Mouse (Mus musculus): ENCODE measurements around the gene Cog6. TPM values are rescaled to one million over a fixed set of nuclear protein-coding genes. Genes with fewer than 3 reads are reported as not detected.

Gene Cog6
- total RNA-seq (2021) = 10 to 100 TPM; 32.8 to 36.3 TPM
- long read RNA-seq, experiment 1, transcript Cog6-201 (19 exons, 3,182 nt) = major isoform, 66 of 76 reads
- long read RNA-seq, experiment 1, partial matches to known transcripts = 2 of 76 reads
- long read RNA-seq, experiment 1, other reads (novel, unspliced or antisense) = 8 of 76 reads
- long read RNA-seq, experiment 2, transcript Cog6-201 (19 exons, 3,182 nt) = major isoform, 42 of 44 reads
- long read RNA-seq, experiment 2, partial matches to known transcripts = 0 of 44 reads
- long read RNA-seq, experiment 2, other reads (novel, unspliced or antisense) = 2 of 44 reads

- peak; percentile 63 to 87 for DNase-seq (ENCODE audit: low spot score in 2 of 2)
- intact Hi-C loops (cut with DNase I) = no loop called here
Measured at GRCm38 (mm10) chr3:53016436-53017340, at the start of gene Cog6. Gene Cog6 (minus strand): TSS chr3:53017237.

DNA sequence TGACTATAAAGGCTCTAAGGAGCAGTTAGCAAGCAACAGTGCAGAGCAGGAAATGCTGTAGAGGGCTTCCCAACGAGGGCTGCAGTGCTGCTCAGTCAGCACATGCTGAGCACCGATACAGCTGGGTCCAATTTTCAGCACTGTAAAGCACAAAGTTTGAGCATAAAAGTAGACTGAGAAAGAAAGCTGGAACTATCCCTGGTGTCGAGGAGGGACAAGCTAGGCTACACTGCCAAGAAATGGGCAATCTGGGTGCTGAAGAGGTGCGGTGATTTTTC lies 49.0 kb upstream of the Cog6 start:
- no peak for DNase-seq (ENCODE audit: low spot score in 2 of 2)
- intact Hi-C loops (cut with DNase I) = no loop called here

- DNase-seq (ENCODE audit: low spot score in 2 of 2) = no peak
- intact Hi-C loops (cut with DNase I) = no loop called here
Measured at GRCm38 (mm10) chr3:53065267-53066094, 48.4 kb upstream of the Cog6 start.

DNA sequence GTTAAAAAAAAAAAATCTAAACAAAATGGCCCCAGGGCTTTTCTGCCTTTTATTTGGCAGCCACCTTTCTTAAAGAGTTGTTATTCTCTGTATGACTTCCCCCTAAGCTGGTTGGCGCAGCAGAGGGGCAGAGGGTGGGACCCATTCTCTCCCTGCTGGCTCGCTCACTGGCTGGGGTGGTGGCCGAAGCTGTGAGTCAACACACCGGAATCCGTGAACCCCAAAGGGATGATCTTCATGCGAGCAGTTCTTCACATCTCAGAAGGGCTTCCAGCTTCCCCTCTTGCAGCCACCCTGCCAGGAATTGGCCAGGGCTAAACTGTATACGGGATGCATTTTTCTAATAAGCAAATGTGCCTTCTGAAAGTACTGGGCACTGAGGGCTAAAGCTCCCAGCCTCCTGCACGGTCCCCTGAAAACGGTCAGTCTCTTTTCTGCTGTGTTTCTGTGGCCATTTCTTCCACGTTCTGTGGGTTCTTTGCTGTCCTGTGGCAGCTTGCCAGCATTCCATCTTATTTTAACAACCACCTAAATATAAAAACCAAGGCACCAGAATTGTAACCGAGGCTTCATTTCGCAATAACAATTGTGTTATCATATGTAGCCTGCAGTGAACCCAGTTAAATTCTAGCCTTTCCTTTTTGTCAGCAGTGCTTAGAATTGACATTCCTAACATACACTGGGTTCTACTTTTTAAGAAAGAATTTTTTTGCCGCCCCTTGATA lies 46.5 kb upstream of the Cog6 start:
- intact Hi-C loops (cut with DNase I) = no loop called here
- DNase-seq (ENCODE audit: low spot score in 2 of 2) = no peak

GRCm38 (mm10) chr3:53059959-53060358 lies 42.9 kb upstream of the Cog6 start:
- intact Hi-C loops (cut with DNase I) = no loop called here

DNA sequence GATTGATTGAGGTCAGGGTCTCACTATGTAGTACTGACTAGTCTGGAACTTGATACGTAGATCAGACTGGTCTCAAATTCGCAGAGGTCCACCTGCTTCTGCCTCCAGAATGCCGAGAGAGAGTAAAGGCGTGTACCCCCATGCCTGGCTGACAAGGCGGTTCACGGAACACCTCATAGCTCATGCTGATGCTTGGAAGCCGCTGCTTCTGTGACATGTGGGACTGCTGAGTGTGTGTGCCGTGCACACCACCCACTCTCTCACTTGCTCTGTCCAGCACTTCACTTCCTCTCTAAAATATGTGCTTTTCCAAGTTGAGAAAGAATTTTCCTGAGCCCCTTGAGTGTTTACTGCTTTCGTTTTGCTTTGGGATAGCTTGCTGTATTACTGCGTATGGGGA lies 39.4 kb upstream of the Cog6 start:
- no peak for DNase-seq (ENCODE audit: low spot score in 2 of 2)
- intact Hi-C loops (cut with DNase I) = no loop called here

More at GRCm38 (mm10) chr3:53059959-53060358, 42.9 kb upstream of the Cog6 start:
- no peak for DNase-seq (ENCODE audit: low spot score in 2 of 2)

GRCm38 (mm10) chr3:53052385-53052784 lies 35.3 kb upstream of the Cog6 start:
- no peak for DNase-seq (ENCODE audit: low spot score in 2 of 2)
- intact Hi-C loops (cut with DNase I) = no loop called here

DNA sequence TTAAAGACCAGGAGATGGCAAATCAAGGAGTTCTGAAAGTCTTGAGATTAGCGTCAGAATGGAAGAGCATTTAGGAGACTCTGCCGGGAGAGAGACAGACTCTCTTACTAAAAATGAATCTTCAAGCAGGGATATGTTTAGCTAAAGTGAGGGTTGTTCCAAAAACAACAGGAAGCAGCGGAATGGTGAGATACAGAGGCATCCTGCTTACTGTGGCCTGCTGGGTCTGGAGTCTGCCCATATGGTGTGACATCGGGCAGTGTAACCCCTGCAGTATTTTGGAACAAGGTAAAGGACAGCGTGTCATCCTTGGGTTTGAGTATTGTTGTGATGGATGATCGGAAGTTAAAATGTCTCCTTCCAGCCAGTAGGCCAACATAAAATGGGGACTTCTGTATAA lies 29.3 kb upstream of the Cog6 start:
- intact Hi-C loops (cut with DNase I) = loop anchor here (10.0 kb wide), 1 partner anchor 118 kb away; no protein-coding TSS in a partner anchor

GRCm38 (mm10) chr3:53045697-53046096 lies 28.7 kb upstream of the Cog6 start:
- no peak for DNase-seq (ENCODE audit: low spot score in 2 of 2)
- intact Hi-C loops (cut with DNase I) = loop anchor here (10.0 kb wide), 1 partner anchor 119 kb away; no protein-coding TSS in a partner anchor

More for the DNA sequence above, 29.3 kb upstream of the Cog6 start:
- no peak for DNase-seq (ENCODE audit: low spot score in 2 of 2)

GRCm38 (mm10) chr3:53044682-53045299 lies 27.8 kb upstream of the Cog6 start:
- no peak for DNase-seq (ENCODE audit: low spot score in 2 of 2)
- intact Hi-C loops (cut with DNase I) = loop anchor here (5.0 to 10.0 kb wide), 2 partner anchors 120 to 213 kb away; no protein-coding TSS in a partner anchor

DNA sequence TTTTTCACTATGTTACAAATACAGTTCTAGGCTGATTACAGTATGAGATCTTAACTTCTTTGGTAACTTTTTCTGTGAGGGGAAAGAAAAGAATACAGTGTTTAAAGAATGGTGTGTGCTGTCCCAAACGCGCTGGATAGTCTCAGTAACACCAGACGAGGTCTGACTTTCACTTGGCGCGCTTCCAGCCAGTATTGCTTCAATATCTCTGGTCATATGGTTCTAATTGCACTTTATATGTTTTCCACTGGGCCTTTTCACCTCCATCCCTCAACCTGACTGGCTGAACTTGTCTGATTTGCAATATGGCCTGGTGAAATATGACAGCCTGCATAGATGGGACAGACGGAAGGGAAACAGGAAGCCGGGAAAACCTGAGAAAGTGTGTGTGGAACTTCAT lies 27.2 kb upstream of the Cog6 start:
- no peak for DNase-seq (ENCODE audit: low spot score in 2 of 2)
- intact Hi-C loops (cut with DNase I) = loop anchor here (5.0 to 10.0 kb wide), 2 partner anchors 121 to 213 kb away; no protein-coding TSS in a partner anchor

DNA sequence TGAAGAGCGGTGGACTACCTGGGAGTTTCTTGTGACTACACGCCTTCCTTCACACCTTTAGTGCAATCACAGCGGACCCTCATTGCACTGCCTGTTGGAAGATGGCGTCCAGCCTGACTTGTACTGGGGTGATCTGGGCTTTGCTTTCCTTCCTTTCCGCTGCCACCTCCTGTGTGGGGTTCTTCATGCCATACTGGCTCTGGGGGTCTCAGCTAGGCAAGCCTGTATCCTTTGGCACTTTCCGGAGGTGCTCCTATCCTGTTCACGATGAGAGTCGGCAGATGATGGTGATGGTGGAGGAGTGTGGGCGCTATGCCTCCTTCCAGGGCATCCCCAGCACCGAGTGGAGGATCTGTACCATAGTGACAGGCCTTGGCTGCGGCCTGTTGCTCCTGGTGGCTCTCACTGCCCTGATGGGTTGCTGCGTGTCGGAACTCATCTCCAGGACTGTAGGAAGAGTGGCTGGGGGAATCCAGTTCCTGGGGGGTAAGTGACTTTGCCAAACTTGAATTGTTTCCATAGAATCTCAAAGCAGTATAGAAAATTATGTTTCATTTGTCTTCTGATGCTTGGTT lies 26.3 kb upstream of the Cog6 start:
- intact Hi-C loops (cut with DNase I) = loop anchor here (5.0 to 10.0 kb wide), 2 partner anchors 122 to 214 kb away; no protein-coding TSS in a partner anchor
- no peak for DNase-seq (ENCODE audit: low spot score in 2 of 2)

GRCm38 (mm10) chr3:53042240-53042567 lies 25.2 kb upstream of the Cog6 start:
- intact Hi-C loops (cut with DNase I) = loop anchor here (5.0 to 10.0 kb wide), 2 partner anchors 123 to 215 kb away; no protein-coding TSS in a partner anchor
- no peak for DNase-seq (ENCODE audit: low spot score in 2 of 2)

DNA sequence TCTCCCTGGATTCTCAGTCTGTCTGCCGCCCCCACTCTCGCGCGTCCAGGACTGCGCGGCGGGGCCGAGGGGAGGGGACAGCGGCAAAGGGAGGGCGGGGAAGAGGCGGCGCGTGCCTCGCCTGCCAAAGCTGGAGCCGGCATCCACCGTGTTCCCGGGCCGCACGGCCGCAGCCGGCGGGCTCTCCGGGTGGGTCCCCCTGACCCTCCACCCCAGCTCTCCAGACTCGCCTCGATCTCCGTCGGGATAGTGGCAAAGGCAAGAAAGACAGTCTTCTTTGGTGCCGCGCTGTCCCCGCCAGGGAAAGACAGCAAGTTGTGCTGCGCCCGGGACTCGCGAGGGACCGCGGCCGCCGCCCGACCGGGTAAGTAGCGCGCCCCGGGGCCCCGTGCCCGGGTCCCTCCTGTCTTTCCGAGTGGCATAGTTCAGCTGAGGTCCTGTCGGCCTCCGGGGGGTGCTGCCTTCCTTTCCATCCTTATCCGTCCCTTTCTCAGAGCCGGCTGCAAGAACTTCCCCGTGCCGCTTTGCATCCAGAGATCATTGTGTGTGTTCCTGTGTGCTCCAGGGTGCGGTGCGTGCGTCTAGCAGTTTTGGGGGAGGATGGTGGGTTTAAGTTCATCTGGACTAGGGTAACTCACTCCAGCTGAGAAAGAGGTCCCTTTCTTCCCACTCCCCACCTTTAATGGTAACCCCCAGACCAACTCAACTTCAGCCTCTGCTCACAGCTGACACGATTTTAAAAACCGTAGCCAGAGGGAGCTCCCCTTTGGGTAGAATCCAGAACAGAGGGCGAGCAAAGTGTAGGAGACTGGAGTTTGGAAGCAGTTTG lies 24.6 kb upstream of the Cog6 start, which contains the start of gene Lhfp:
Gene Lhfp (plus strand): TSS at position 118 of the 829 bp plus-strand sequence.
- intact Hi-C loops (cut with DNase I) = loop anchor here (5.0 to 10.0 kb wide), 2 partner anchors 123 to 216 kb away; no protein-coding TSS in a partner anchor

DNA sequence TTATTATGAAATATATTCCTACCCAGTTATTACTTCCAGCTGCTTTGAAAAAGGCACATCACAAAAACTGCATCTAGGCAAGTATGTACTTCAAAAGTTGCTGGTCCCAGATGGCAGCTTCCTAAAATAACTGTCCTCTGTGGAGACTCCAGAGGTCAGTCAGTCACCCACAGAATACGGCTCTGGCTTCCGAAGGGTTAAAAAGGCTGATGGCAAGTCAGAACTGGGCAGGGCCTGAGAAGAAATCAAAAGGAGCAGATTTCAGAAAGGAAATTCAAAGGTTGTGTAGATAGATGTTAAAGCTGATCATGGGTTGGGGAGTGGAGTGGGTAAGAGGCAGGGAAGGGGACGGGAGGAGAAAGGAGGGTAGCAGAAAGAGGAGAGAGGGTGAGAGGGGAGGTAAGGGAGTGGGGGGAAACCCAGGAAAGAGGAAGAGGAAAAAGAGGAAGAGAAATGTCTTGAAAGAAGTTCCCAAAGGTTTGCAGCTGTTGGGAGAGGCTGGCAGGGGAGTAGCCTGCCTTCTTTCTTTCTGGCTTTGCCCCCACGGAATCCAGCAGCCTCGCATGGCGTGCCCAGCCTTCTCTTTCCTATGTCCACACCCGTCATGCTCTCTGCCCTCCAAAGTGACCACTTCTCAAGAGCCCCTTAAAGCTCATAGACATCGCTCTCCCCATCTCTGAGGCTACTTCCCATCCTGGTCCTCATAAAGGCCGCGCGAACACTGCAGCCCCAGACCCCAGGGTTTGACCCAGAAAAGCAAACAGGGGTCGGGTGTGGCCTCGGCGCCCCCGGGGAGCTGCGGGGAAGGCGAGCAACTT lies 23.8 kb upstream of the Cog6 start:
- intact Hi-C loops (cut with DNase I) = loop anchor here (5.0 to 10.0 kb wide), 2 partner anchors 124 to 216 kb away; no protein-coding TSS in a partner anchor
- no peak for DNase-seq (ENCODE audit: low spot score in 2 of 2)

More for the DNA sequence above, 24.6 kb upstream of the Cog6 start, which contains the start of gene Lhfp:
- peak in 1 of 2 experiments; percentile 59 for DNase-seq (ENCODE audit: low spot score in 2 of 2)

DNA sequence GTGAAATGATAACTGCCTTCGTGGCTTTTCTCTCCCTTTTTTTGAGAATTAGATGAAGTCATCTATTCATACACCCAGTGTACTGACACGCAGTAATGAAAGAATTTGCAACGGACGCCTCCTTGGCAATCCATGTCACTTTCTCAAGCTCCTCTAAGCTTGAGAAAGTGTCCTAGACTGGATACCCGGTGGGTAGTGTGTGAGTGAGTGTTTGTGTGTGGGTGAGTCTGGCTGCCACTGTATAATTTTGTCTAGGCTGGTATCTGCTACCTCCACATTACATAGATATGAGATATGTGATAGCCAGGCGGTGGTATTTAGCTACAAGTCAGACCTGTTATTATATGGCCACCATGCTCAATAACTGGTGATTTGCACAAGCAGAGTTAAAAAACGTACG lies 22.7 kb upstream of the Cog6 start:
- intact Hi-C loops (cut with DNase I) = loop anchor here (5.0 to 10.0 kb wide), 3 partner anchors 125 to 295 kb away; no protein-coding TSS in a partner anchor
- DNase-seq (ENCODE audit: low spot score in 2 of 2) = no peak
